Mouse (Mus musculus) C2C12 (cell line): ENCODE data around the gene Ccl6. TPM values are rescaled to one million over a fixed set of nuclear protein-coding genes. Genes with fewer than 3 reads are reported as not detected.

Experiments
- H3K27me3 ChIP-seq: one replicate; pipeline ENCODE4 v1.6.1; 2011; ENCODE audit not compliant: control insufficient read depth, insufficient read depth, insufficient read length
- H3K36me3 ChIP-seq: one replicate; pipeline ENCODE4 v1.6.1; 2011; ENCODE audit not compliant: control insufficient read depth, insufficient read depth
- H3K4me3 ChIP-seq: one replicate; pipeline ENCODE4 v1.5.1; 2011; ENCODE audit warnings: mild to moderate bottlenecking, control low read depth; ENCODE audit not compliant: poor library complexity, insufficient read depth, severe bottlenecking
- H3K79me2 ChIP-seq: one replicate; pipeline ENCODE4 v1.6.1; 2011; ENCODE audit not compliant: control insufficient read depth, insufficient read depth
- H3K79me3 ChIP-seq: one replicate; pipeline ENCODE4 v1.6.1; 2011; ENCODE audit warnings: low read depth, control low read depth
- H3ac ChIP-seq: one replicate; pipeline ENCODE3; 2011; ENCODE audit warnings: low read depth; ENCODE audit not compliant: control insufficient read depth, insufficient read length
- CEBPB ChIP-seq: IDR thresholded peaks from one replicate; pipeline ENCODE4 v1.6.1; 2011; ENCODE audit warnings: low read depth, mild to moderate bottlenecking, control low read depth, moderate library complexity
- CTCF ChIP-seq: IDR thresholded peaks from one replicate; pipeline ENCODE4 v1.5.1; 2011; ENCODE audit not compliant: control insufficient read depth, insufficient read depth, insufficient read length
- FOSL1 ChIP-seq: IDR thresholded peaks from one replicate; pipeline ENCODE4 v1.8.0; 2011; ENCODE audit warnings: mild to moderate bottlenecking, low read length; ENCODE audit not compliant: poor library complexity, insufficient read depth, severe bottlenecking
- MAX ChIP-seq: IDR thresholded peaks from one replicate; pipeline ENCODE4 v1.6.1; 2011; ENCODE audit warnings: mild to moderate bottlenecking, control low read depth
- MYOD1 ChIP-seq: IDR thresholded peaks from one replicate; pipeline ENCODE4 v1.6.1; 2011; ENCODE audit warnings: low read depth; ENCODE audit not compliant: control insufficient read depth, insufficient read length
- MYOG ChIP-seq: IDR thresholded peaks from one replicate; pipeline ENCODE4 v1.6.1; 2011; ENCODE audit not compliant: control insufficient read depth, insufficient read length; ENCODE audit errors: extremely low read depth
- USF1 ChIP-seq: IDR thresholded peaks from one replicate; pipeline ENCODE4 v1.6.1; 2011; ENCODE audit warnings: low read depth, mild to moderate bottlenecking, control low read depth, moderate library complexity
- polyA plus RNA-seq: library from polyadenylated mRNA; unstranded; fragments of >200 nt; fragmentation: generic; extraction: Trizol; gene quantifications from one replicate; pipeline ENCODE4 v1.2.1, GENCODE M21; 2012; ENCODE audit warnings: missing spikeins

Ccl6 gene
- polyA plus RNA-seq, 1 experiment, result not detected

DNA sequence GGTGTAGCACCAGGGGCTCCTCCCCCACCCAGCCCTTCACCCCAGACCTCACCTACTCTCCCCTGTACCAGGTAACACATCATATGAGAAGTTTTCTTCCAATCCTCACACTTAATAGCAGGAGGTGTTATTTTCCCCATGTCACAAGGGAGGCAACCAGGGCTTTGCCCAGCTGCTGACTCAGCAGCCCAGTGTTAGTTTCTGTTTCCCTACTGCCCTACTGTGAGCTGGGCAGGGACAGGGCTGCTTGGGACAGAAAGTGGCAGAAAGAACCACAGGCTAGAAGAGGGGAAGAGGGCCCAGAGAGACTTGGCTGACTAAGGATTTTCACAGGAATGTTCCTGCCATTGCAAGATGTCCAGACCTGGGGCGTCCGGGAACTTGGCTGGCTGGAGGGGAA is 52.0 kb downstream of the Ccl6 start:
- H3K4me3 ChIP-seq, result no peak overlapping the region
- H3ac ChIP-seq, result no peak overlapping the region
- no peaks in the 10 kb centered on the region for H3K79me3 ChIP-seq
- TF ChIP-seq CEBPB, result no peak
- no peak for TF ChIP-seq FOSL1
- TF ChIP-seq MAX, result no peak
- no peak for TF ChIP-seq MYOD1
- no peak for TF ChIP-seq USF1
- no peak for TF ChIP-seq MYOG
- no peak for TF ChIP-seq CTCF
- no peaks in the 10 kb centered on the region for H3K36me3 ChIP-seq
- no peaks in the 10 kb centered on the region for H3K27me3 ChIP-seq
- no peaks in the 10 kb centered on the region for H3K79me2 ChIP-seq

DNA sequence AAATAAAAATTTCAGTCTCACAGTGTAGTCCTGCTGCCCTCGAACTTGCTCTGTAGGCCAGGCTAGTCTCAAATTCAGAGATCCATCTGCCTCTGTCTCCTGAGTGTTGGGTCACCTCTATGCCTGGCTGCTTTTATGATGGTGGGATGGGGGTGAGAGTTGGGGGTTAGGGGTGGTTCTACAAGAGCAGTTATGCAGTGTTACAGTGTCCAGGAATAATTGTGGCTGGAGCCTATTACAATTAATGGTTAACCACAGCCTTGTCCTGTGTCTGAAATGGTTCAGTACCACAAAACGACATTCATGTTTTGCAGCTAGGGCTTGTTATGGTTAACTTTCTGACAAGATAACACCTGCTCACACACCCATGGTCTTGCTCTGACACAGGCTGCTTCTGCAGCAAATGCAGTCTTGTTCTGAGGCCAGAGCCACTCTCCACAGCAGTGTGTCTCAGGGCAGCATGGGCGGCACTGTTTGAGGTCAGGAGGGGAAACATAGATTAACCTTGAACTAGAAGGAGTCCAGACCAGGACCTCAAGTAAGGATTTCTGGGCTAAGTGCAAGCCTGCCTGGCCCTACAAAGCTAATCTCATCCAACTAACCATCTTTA is 54.1 kb downstream of the Ccl6 start:
- TF ChIP-seq MYOD1 (peak; percentile 36), CEBPB (no peak), USF1 (no peak)
- H3K79me2 ChIP-seq, result no peaks in the 10 kb centered on the region
- no peaks in the 10 kb centered on the region for H3K36me3 ChIP-seq
- no peaks in the 10 kb centered on the region for H3K79me3 ChIP-seq
- H3ac ChIP-seq, result no peak overlapping the region
- H3K4me3 ChIP-seq, result no peak overlapping the region
- H3K27me3 ChIP-seq, result no peaks in the 10 kb centered on the region

Other genes starting within 250 kb of the Ccl6 start
- gene Rasl10b, start 183.9 kb downstream of the Ccl6 start, polyA plus RNA-seq, result 0.08 TPM
- gene Gas2l2, start 163.6 kb downstream of the Ccl6 start, polyA plus RNA-seq, result not detected
- 1.5 TPM for gene 1700020L24Rik, start 155.4 kb downstream of the Ccl6 start, polyA plus RNA-seq
- 2.3 TPM for gene Mmp28, start 130.0 kb downstream of the Ccl6 start, polyA plus RNA-seq
- 44.6 TPM for gene Taf15, start 120.0 kb downstream of the Ccl6 start, polyA plus RNA-seq
- not detected for gene Heatr9, start 70.9 kb downstream of the Ccl6 start, polyA plus RNA-seq
- gene Ccl5, start 62.6 kb downstream of the Ccl6 start, polyA plus RNA-seq, result 0.13 TPM
- gene Ccl9, start 14.5 kb downstream of the Ccl6 start, polyA plus RNA-seq, result 2.5 TPM
- not detected for gene Rpl9-ps1, start 52.5 kb upstream of the Ccl6 start, polyA plus RNA-seq
- gene Ccl3, start 56.3 kb upstream of the Ccl6 start, polyA plus RNA-seq, result not detected
- gene Ccl4, start 69.5 kb upstream of the Ccl6 start, polyA plus RNA-seq, result not detected
- not detected for gene Wfdc17, start 110.9 kb upstream of the Ccl6 start, polyA plus RNA-seq
- not detected for gene Wfdc18, start 115.9 kb upstream of the Ccl6 start, polyA plus RNA-seq
- gene Wfdc21, start 153.9 kb upstream of the Ccl6 start, polyA plus RNA-seq, result not detected
- 10.2 TPM for gene Heatr6, start 160.6 kb upstream of the Ccl6 start, polyA plus RNA-seq